Mouse (Mus musculus) olfactory bulb, adult 2 months (tissue): ENCODE measurements around the gene Eps15. TPM values are rescaled to one million over a fixed set of nuclear protein-coding genes. Genes with fewer than 3 reads are reported as not detected.

Experiments used
- H3K27ac ChIP-seq: fragments of 200-500 bp; 2 replicates; pipeline ENCODE4 v1.5.1; 2012; ENCODE audit warnings: low read depth, low read length; ENCODE audit not compliant: insufficient read depth
- H3K4me1 ChIP-seq: fragments of 200-500 bp; 2 replicates; pipeline ENCODE4 v1.6.1; 2012; ENCODE audit warnings: low read length; ENCODE audit not compliant: control insufficient read depth, insufficient read depth
- H3K4me3 ChIP-seq: fragments of 200-500 bp; 2 replicates; pipeline ENCODE4 v1.5.1; 2012; ENCODE audit warnings: mild to moderate bottlenecking, low read depth, low read length, moderate library complexity; ENCODE audit not compliant: insufficient read depth
- CTCF ChIP-seq: fragments of 200-500 bp; IDR thresholded peaks from 2 replicates; pipeline ENCODE4 v1.5.1; 2012; ENCODE audit warnings: low read depth, mild to moderate bottlenecking, low read length, moderate library complexity; ENCODE audit not compliant: insufficient read depth
- POLR2A ChIP-seq: fragments of 200-500 bp; IDR thresholded peaks from 2 replicates; pipeline ENCODE4 v1.6.1; 2012; ENCODE audit warnings: mild to moderate bottlenecking, low read depth, low read length, moderate library complexity; ENCODE audit not compliant: insufficient read depth
- WGBS: fragments of 180-500 bp; shearing (Covaris S2); methylation state at CpG from one replicate; pipeline ENCODE4 v1.1.7; 2018; 5-methylcytosine and 5-hydroxymethylcytosine counted together
- polyA plus RNA-seq: library from polyadenylated mRNA; stranded (reverse); fragments of >200 nt; gene quantifications from 2 replicates; pipeline ENCODE4 v1.2.4, GENCODE M21; 2012; ENCODE audit warnings: low replicate concordance; ENCODE audit not compliant: missing spikeins, insufficient read depth, insufficient read length

The Eps15 gene
- polyA plus RNA-seq, 1 experiment: not detected

GRCm38 (mm10) chr4:109420138-109420795, 140.2 kb downstream of the Eps15 start:
- Histone ChIP-seq H3K27ac (no peak overlapping the region), H3K4me3 (no peak overlapping the region), H3K4me1 (no peaks in the 10 kb centered on the region)
- no peak for TF ChIP-seq POLR2A
- 0 out of 2 replicates have a peak, but pooled peaks have one; percentile 6 for TF ChIP-seq CTCF
- WGBS: 88% methylated on average over 8 of the region's 8 CpGs

- 84% methylated on average over 7 of the region's 7 CpGs for WGBS
- no peak for TF ChIP-seq CTCF
- no peak for TF ChIP-seq POLR2A
- no peak overlapping the region for H3K4me3 ChIP-seq
- H3K4me1 ChIP-seq: no peaks in the 10 kb centered on the region
- no peak overlapping the region for H3K27ac ChIP-seq
Observed at GRCm38 (mm10) chr4:109421608-109422007, 141.5 kb downstream of the Eps15 start.

- Histone ChIP-seq H3K4me3 (no peak overlapping the region), H3K4me1 (no peaks in the 10 kb centered on the region), H3K27ac (no peak overlapping the region)
- WGBS: 88% methylated on average over 6 of the region's 6 CpGs
- TF ChIP-seq POLR2A (no peak), CTCF (no peak)
Observed at GRCm38 (mm10) chr4:109422436-109422835, 142.4 kb downstream of the Eps15 start.

- H3K4me3 ChIP-seq: no peak overlapping the region
- TF ChIP-seq POLR2A: no peak
- TF ChIP-seq CTCF: no peak
- no peaks in the 10 kb centered on the region for H3K4me1 ChIP-seq
- no peak overlapping the region for H3K27ac ChIP-seq
- WGBS: 62% methylated on average over 2 of the region's 2 CpGs
Observed at GRCm38 (mm10) chr4:109423438-109423837, 143.4 kb downstream of the Eps15 start.

GRCm38 (mm10) chr4:109427058-109427457, 147.0 kb downstream of the Eps15 start:
- no peak for TF ChIP-seq CTCF
- no peak for TF ChIP-seq POLR2A
- H3K27ac ChIP-seq: no peak overlapping the region
- no peaks in the 10 kb centered on the region for H3K4me1 ChIP-seq
- 74% methylated on average over 1 of the region's 1 CpGs for WGBS
- H3K4me3 ChIP-seq: no peak overlapping the region

GRCm38 (mm10) chr4:109430250-109430649, 150.2 kb downstream of the Eps15 start:
- Histone ChIP-seq H3K4me1 (no peaks in the 10 kb centered on the region), H3K4me3 (no peak overlapping the region), H3K27ac (no peak overlapping the region)
- 92% methylated on average over 7 of the region's 7 CpGs for WGBS
- TF ChIP-seq POLR2A (no peak), CTCF (no peak)

- Histone ChIP-seq H3K27ac (no peak overlapping the region), H3K4me3 (no peak overlapping the region), H3K4me1 (no peaks in the 10 kb centered on the region)
- no peak for TF ChIP-seq CTCF
- TF ChIP-seq POLR2A: no peak
- WGBS: 53% methylated on average over 13 of the region's 13 CpGs
Observed at GRCm38 (mm10) chr4:109430854-109431253, 150.8 kb downstream of the Eps15 start.

GRCm38 (mm10) chr4:109432668-109433375, 152.8 kb downstream of the Eps15 start:
- 86% methylated on average over 16 of the region's 16 CpGs for WGBS
- H3K4me3 ChIP-seq: no peak overlapping the region
- H3K27ac ChIP-seq: no peak overlapping the region
- H3K4me1 ChIP-seq: no peaks in the 10 kb centered on the region
- TF ChIP-seq CTCF (no peak), POLR2A (no peak)

- Histone ChIP-seq H3K4me3 (no peak overlapping the region), H3K4me1 (no peaks in the 10 kb centered on the region), H3K27ac (no peak overlapping the region)
- WGBS: 72% methylated on average over 6 of the region's 6 CpGs
- no peak for TF ChIP-seq POLR2A
- TF ChIP-seq CTCF: no peak
Observed at GRCm38 (mm10) chr4:109433641-109434040, 153.6 kb downstream of the Eps15 start.
